Mouse (Mus musculus) adrenal gland, adult 2 months (tissue): ENCODE measurements around the gene Hspa14. TPM values are rescaled to one million over a fixed set of nuclear protein-coding genes. Genes with fewer than 3 reads are reported as not detected.

Source experiments
- polyA plus RNA-seq: library from polyadenylated mRNA; depleted of rRNA; stranded (reverse); fragments of >200 nt; gene quantifications from 2 replicates; pipeline ENCODE4 v1.2.3, GENCODE M21; 2012; rRNA removed
- total RNA-seq, 2 experiments: library from RNA; stranded (reverse); gene quantifications; 2 replicates each; pipeline ENCODE4 v1.2.3; 2021

The Hspa14 gene
- total and polyA plus RNA-seq, 3 experiments, result 10.5 to 36.9 (median 26.6) TPM

Other genes starting within 250 kb of the Hspa14 start
- gene Nmt2, start 228.6 kb downstream of the Hspa14 start, total RNA-seq, result 10 to 100 TPM; 42.6 to 69.1 TPM
- 7.9 and 9.2 TPM in 2 replicates for gene Nmt2, start 228.6 kb downstream of the Hspa14 start, polyA plus RNA-seq
- 10 to 100 TPM; 10.7 to 13.2 TPM for gene Rpp38, start 180.2 kb downstream of the Hspa14 start, total RNA-seq
- 1.2 and 1.5 TPM in 2 replicates for gene Rpp38, start 180.2 kb downstream of the Hspa14 start, polyA plus RNA-seq
- gene Acbd7, start 176.6 kb downstream of the Hspa14 start, total RNA-seq, result not detected
- not detected in 2 replicates for gene Acbd7, start 176.6 kb downstream of the Hspa14 start, polyA plus RNA-seq
- under 1 TPM; 0.26 to 0.45 TPM for gene Olah, start 115.6 kb downstream of the Hspa14 start, total RNA-seq
- gene Olah, start 115.6 kb downstream of the Hspa14 start, polyA plus RNA-seq, result not detected in 2 replicates
- not detected for gene Meig1, start 90.2 kb downstream of the Hspa14 start, total RNA-seq
- gene Meig1, start 90.2 kb downstream of the Hspa14 start, polyA plus RNA-seq, result not detected in 2 replicates
- gene Dclre1c, start 88.7 kb downstream of the Hspa14 start, total RNA-seq, result 1 to 10 TPM; 7.1 to 7.3 TPM
- 1.2 and 1.6 TPM in 2 replicates for gene Dclre1c, start 88.7 kb downstream of the Hspa14 start, polyA plus RNA-seq
- 1 to 10 TPM; 1.1 to 1.9 TPM for gene Suv39h2, start 37.8 kb downstream of the Hspa14 start, total RNA-seq
- 0.85 and 1.3 TPM in 2 replicates for gene Suv39h2, start 37.8 kb downstream of the Hspa14 start, polyA plus RNA-seq
- 1 to 10 TPM; 1.8 to 2.3 TPM for gene Gm45902, start within 50 bp of the Hspa14 start, total RNA-seq
- 1.5 and 2.2 TPM in 2 replicates for gene Gm45902, start within 50 bp of the Hspa14 start, polyA plus RNA-seq
- gene Cdnf, start 216 bp upstream of the Hspa14 start, total RNA-seq, result 1 to 10 TPM; 4.4 TPM
- gene Cdnf, start 216 bp upstream of the Hspa14 start, polyA plus RNA-seq, result 0.57 TPM in 2 replicates
- 10 to 100 TPM; 16.1 to 17.4 TPM for gene Fam107b, start 57.7 kb upstream of the Hspa14 start, total RNA-seq
- gene Fam107b, start 57.7 kb upstream of the Hspa14 start, polyA plus RNA-seq, result 3.5 and 3.9 TPM in 2 replicates